Mouse (Mus musculus) liver, adult 2 months (tissue): ENCODE measurements at regions not wholly inside any gene's neighbourhood (a gene's known extent, or its start where the extent isn't known, plus 50 kb on each side); places are given as distances from the start of the nearest gene placed in this dataset.

Experiments
- CTCF ChIP-seq: fragments of 200-500 bp; IDR thresholded peaks from 2 replicates; pipeline ENCODE4 v1.5.1; 2011; ENCODE audit warnings: low read depth, low read length, control low read depth
- POLR2A ChIP-seq: fragments of 200-500 bp; IDR thresholded peaks from 2 replicates; pipeline ENCODE4 v1.6.1; 2011; ENCODE audit warnings: low read length, control low read depth; ENCODE audit not compliant: insufficient read depth; ENCODE audit errors: extremely low read depth

DNA sequence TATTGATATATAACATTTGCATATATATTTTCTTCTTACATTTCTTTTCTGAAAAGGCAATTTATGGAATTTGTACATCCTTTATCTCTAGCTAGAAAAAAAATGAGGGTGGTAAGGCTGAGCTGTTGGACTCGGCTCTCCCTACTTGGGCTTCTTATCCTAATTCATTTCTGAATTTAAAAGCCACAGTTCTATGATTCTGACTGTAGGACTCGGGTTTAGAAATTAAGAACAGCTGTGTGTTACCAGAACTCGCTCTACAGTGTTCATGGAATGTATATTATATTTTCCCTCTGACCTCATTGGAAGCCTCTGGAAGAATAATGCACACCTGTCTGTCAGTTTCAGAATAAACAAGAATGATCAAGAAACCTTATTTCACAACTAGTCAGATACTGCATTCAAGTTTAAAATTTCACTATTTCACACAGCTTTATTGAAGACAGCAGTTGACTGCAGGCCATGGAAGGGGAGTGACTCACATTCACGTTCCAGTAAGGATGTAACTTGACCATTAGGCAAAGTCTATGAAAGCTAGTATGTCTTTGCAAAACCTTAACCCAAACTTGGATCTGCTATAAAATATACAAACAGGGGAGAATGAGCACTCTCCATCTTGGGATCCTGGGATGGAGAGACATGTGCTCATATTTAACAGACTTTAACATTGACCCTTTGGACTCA, 207.4 kb downstream of the Papss1 start:
- no peak for TF ChIP-seq CTCF
- TF ChIP-seq POLR2A = no peak
